Mouse (Mus musculus) forebrain, embryonic 10.5 days (tissue): ENCODE measurements around the gene Zfp704. TPM values are rescaled to one million over a fixed set of nuclear protein-coding genes. Genes with fewer than 3 reads are reported as not detected.

Experiments used
- DNase-seq: peaks from one replicate; pipeline ENCODE4 v3.0.0-alpha.2; 2017; ENCODE audit warnings: low spot score; ENCODE audit errors: extremely low spot score
- H3K27ac ChIP-seq: fragments of 300-500 bp; sonication (generic); 2 replicates; pipeline ENCODE4 v1.5.1; 2016; ENCODE audit warnings: mild to moderate bottlenecking
- H3K27me3 ChIP-seq: fragments of 300-500 bp; sonication (generic); 2 replicates; pipeline ENCODE4 v1.6.1; 2016; ENCODE audit warnings: mild to moderate bottlenecking; ENCODE audit not compliant: poor library complexity, severe bottlenecking
- H3K36me3 ChIP-seq: fragments of 300-500 bp; sonication (generic); replicated peaks from 2 replicates; pipeline ENCODE4 v1.6.1; 2016; ENCODE audit warnings: mild to moderate bottlenecking, moderate library complexity
- H3K4me1 ChIP-seq: fragments of 300-500 bp; sonication (generic); 2 replicates; pipeline ENCODE4 v1.6.1; 2016
- H3K4me3 ChIP-seq: fragments of 300-500 bp; sonication (generic); 2 replicates; pipeline ENCODE4 v1.5.1; 2016; ENCODE audit warnings: mild to moderate bottlenecking, moderate library complexity
- H3K9me3 ChIP-seq: fragments of 300-500 bp; sonication (generic); 2 replicates; pipeline ENCODE4 v1.6.1; 2016; ENCODE audit warnings: mild to moderate bottlenecking, moderate library complexity
- WGBS: fragments of 180-500 bp; shearing (Covaris S2); methylation state at CpG from one replicate; pipeline ENCODE4 v1.1.7; 2016; 5-methylcytosine and 5-hydroxymethylcytosine counted together
- polyA plus RNA-seq: library from polyadenylated mRNA; unstranded; fragments of >200 nt; fragmentation: Nextera tagmentation; extraction: Ambion mirVana; gene quantifications from 2 replicates; pipeline ENCODE4 v1.2.1, GENCODE M21; 2016

Gene Zfp704
- polyA plus RNA-seq, 1 experiment from 2014 or later: 6.6 TPM

DNA sequence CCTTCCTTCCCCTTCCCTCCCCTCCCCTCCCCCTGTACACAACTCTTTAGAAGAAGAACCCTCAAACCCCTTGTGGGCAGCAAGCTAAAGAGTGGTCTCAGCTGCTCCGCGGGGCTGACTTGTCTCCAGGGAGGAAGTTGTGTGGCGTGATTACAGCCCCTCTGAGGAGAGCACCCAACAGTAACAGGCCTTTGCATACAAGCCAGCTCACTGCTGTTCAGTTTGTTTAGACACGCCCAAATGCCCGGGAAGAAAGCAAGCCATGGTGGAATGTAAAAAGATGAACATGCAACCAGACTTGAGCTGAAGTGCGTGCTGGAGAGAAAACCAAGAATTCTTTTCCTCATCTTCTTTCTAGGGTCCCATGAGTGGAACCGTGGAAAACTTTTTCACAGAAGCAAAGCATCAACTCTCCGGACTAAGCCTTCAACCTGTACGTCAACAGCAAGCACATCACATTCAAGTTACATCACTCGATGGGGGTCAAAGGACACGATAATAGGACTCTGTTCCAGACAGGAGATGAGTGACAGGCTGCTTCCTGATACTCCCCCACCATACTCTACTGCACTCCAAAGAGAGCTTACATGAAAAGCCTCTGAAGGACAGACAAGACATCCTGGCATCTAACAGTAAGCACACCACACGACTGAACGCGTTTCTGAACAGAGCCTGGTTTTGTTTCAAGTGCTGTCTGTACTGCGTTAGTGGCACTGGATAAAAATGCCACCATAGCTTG lies 62.8 kb downstream of the Zfp704 start:
- no peaks in the 10 kb centered on the region for H3K36me3 ChIP-seq
- WGBS: 78% methylated on average over 15 of the region's 15 CpGs
- no peaks in the 10 kb centered on the region for H3K9me3 ChIP-seq
- H3K27ac ChIP-seq: peak overlapping the region; percentile 51; the same call in 1 of the 2 replicates
- DNase-seq: no peak
- no peaks in the 10 kb centered on the region for H3K27me3 ChIP-seq
- H3K4me1 ChIP-seq: peaks cover 46% of the 10 kb centered on the region
- no peak overlapping the region for H3K4me3 ChIP-seq

DNA sequence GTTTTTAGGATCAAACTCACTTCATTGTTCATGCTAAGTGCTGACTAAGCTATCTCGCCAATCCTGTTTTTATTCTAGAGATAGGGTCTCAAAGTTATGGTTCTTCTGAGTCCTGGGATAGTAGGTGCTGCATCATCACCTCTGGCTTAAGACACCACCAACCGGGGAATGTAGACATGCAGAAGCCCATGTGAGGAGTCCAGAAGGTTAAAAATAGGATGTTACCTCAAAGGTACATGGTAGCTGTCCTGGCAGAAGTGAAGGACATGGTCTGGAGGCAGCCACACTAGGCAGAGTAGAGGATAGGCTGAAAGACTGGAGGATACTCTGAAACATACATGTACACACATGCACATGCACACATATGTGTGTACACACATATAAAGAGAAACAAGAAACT lies 65.5 kb downstream of the Zfp704 start:
- WGBS: 87% methylated on average over 2 of the region's 2 CpGs
- Histone ChIP-seq H3K4me3 (no peak overlapping the region), H3K4me1 (peaks cover 48% of the 10 kb centered on the region), H3K36me3 (no peaks in the 10 kb centered on the region; the same call in 1 of the 2 replicates), H3K27me3 (no peaks in the 10 kb centered on the region), H3K9me3 (no peaks in the 10 kb centered on the region), H3K27ac (no peak overlapping the region)
- no peak for DNase-seq

DNA sequence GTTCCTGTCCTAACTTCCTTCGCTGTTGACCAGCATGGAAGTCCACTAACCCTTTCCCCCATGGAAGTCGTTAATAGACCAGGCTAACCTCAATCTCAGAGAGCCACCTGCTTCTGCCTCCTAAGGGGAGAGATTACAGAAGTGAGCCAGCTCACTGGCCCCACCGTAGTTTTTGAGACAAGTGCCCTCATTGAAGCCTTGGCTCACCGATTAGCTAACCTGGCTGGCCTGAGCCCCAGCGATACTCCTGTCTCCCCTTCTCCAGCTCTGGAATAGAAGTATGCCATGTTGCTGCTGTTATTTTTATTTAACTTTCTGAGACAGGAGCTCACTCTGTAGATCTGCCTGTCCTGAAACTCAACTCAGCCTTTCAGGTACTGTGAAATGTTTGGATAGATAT lies 66.0 kb downstream of the Zfp704 start:
- no peak for DNase-seq
- Histone ChIP-seq H3K27me3 (no peaks in the 10 kb centered on the region), H3K36me3 (no peaks in the 10 kb centered on the region; the same call in 1 of the 2 replicates), H3K4me1 (peaks cover 48% of the 10 kb centered on the region), H3K9me3 (no peaks in the 10 kb centered on the region), H3K27ac (no peak overlapping the region), H3K4me3 (no peak overlapping the region)
- WGBS: 92% methylated on average over 5 of the region's 5 CpGs

DNA sequence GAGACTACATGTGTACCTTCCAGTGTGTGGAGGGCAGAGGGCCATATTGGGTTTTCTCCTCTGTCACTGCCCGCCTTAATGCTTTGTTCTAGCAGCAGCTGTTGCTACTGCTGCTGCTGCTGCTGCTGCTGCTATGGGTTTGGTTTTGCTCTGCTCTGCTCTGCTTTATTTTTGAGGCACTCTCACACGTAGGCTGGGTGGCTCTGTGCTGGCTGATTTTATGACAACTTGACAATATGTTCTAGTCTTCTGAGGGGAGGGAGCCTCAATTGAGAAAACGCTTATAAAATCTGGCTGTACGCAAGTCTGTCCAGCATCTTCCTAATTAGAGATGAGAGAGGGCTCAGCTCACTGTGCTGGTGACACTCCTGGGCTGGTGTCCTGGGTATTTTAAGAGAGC lies 66.4 kb downstream of the Zfp704 start:
- H3K4me1 ChIP-seq: peaks cover 48% of the 10 kb centered on the region
- no peak overlapping the region for H3K27ac ChIP-seq
- H3K27me3 ChIP-seq: no peaks in the 10 kb centered on the region
- no peaks in the 10 kb centered on the region for H3K9me3 ChIP-seq
- no peaks in the 10 kb centered on the region; the same call in 1 of the 2 replicates for H3K36me3 ChIP-seq
- no peak for DNase-seq
- no peak overlapping the region for H3K4me3 ChIP-seq
- 85% methylated on average over 4 of the region's 4 CpGs for WGBS

DNA sequence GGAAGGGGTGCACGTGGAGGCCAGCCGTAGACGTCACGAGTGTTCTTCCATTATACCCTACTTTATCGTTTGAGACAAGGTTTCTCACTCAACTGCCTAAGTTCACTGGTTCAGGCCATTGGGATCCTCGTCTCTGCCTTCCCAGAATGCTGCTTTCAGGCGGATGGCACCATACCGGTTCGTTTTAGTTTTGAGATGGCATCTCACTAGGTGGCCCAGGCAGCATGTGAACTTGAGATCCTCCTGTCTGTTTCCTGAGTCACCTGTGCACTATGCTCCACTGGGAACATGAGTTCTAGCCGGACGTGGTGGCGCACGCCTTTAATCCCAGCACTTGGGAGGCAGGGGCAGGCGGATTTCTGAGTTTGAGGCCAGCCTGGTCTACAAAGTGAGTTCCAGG lies 68.3 kb downstream of the Zfp704 start:
- H3K36me3 ChIP-seq: no peaks in the 10 kb centered on the region; the same call in 1 of the 2 replicates
- 91% methylated on average over 14 of the region's 14 CpGs for WGBS

DNA sequence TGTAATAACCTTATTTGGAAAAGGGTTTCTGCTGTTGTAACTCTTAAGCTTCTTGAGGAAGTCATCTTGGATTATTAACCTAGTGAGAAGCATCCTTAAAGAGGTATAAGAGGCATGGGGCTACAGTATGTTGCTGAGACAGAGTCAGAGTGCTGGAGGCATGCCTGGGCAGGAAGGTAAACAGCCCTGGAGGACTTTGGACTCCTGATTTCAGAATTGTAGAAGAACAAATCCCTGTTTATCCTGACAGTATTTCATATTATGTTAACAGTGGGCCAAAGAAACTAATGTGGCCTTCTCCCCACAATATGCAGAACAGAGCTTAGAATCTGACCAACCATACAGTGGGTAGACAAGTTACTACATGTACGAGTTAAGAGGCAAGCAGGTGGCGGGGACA lies 71.4 kb downstream of the Zfp704 start:
- peaks cover 13% of the 10 kb centered on the region for H3K4me1 ChIP-seq
- H3K4me3 ChIP-seq: no peak overlapping the region
- H3K36me3 ChIP-seq: no peaks in the 10 kb centered on the region; the same call in 1 of the 2 replicates
- WGBS: 94% methylated on average over 2 of the region's 2 CpGs
- no peaks in the 10 kb centered on the region for H3K9me3 ChIP-seq
- no peak overlapping the region for H3K27ac ChIP-seq
- no peaks in the 10 kb centered on the region for H3K27me3 ChIP-seq
- no peak for DNase-seq

More for the DNA sequence above, 68.3 kb downstream of the Zfp704 start:
- H3K27ac ChIP-seq: no peak overlapping the region
- H3K27me3 ChIP-seq: no peaks in the 10 kb centered on the region
- peaks cover 31% of the 10 kb centered on the region for H3K4me1 ChIP-seq
- H3K9me3 ChIP-seq: no peaks in the 10 kb centered on the region
- DNase-seq: no peak
- no peak overlapping the region for H3K4me3 ChIP-seq

DNA sequence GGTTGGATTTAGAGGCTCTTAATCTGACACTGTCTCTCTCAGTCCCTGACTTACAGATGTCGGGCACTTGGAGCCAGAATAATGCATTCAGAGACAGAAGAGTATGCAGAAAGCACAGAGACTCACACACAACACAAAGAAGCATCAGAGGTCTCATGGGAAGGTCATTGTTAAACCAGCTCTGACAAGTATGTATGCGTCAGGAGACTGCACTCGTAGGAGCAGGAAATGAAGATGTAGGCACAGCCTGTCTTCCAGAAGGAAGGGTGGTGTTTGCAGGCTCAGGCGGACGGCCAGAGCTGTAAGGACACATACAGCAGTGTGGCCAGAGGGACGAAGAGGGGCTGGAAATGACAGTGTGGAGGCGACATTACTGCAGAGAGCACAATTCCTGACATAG lies 72.0 kb downstream of the Zfp704 start:
- H3K36me3 ChIP-seq: no peaks in the 10 kb centered on the region; the same call in 1 of the 2 replicates
- 90% methylated on average over 7 of the region's 7 CpGs for WGBS
- DNase-seq: no peak

DNA sequence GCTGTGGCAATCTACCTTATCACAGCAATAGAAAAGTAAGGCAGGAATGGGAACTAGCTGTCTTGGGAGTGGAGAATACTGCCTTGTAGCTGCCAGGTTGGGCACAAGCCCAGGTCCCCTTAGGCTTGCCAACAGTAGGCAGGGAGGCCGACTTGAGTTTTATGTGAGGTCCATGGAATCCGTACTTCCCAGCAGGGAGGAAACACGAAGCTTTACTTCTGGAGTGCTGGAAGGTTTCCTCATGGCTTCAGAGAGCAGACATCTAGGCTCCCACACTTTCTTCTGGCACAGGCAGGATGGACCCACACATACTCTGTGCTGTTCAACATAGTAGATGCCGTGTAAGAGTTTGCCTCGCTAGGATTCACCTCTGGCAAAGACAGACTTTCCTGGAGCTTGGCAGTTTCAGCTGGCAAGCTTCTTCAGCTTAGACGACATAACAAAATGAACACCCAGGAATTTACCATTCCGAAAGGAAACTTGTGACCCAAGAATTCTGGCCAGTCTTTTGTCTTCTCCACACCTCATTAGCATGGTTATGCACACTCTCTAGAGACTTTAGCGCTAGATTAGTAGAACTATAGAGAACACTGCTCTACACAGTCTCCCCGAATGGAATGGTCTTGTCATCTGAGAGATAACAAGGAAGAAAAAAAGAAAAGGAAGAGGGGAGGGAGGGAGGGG lies 79.6 kb downstream of the Zfp704 start:
- 89% methylated on average over 9 of the region's 9 CpGs for WGBS
- Histone ChIP-seq H3K27me3 (no peaks in the 10 kb centered on the region), H3K4me1 (no peaks in the 10 kb centered on the region), H3K4me3 (no peak overlapping the region), H3K36me3 (0 out of 2 replicates have a peak, but pooled peaks cover 5% of the 10 kb centered on the region), H3K27ac (no peak overlapping the region), H3K9me3 (0 out of 2 replicates have a peak, but pooled peaks cover 2% of the 10 kb centered on the region)
- DNase-seq: no peak

More for the DNA sequence above, 72.0 kb downstream of the Zfp704 start:
- H3K9me3 ChIP-seq: no peaks in the 10 kb centered on the region
- no peaks in the 10 kb centered on the region for H3K27me3 ChIP-seq
- no peak overlapping the region for H3K4me3 ChIP-seq
- no peak overlapping the region for H3K27ac ChIP-seq
- peaks cover 10% of the 10 kb centered on the region for H3K4me1 ChIP-seq

DNA sequence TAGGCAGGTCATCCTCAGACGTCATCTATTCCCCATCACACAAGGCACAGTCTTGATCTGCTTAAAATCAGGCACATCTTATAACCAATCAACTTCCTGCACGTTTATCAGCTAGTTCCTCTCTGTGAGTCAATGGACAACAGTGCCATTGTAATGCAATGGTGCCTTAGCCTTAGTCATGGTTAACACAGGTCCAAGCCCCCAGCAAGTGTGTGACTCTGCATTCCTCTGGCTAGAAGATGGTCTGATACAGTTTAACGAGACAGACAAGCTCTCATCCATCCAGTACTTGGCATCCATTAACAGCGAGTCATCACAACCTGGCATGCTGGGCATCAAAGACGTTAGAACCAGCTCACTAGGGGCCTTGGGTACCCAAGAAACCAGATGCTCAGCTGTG lies 85.5 kb downstream of the Zfp704 start:
- Histone ChIP-seq H3K36me3 (no peaks in the 10 kb centered on the region), H3K27me3 (peaks cover 39% of the 10 kb centered on the region), H3K4me3 (no peak overlapping the region), H3K27ac (no peak overlapping the region), H3K4me1 (peaks cover 44% of the 10 kb centered on the region), H3K9me3 (no peaks in the 10 kb centered on the region)
- no peak for DNase-seq
- 68% methylated on average over 5 of the region's 5 CpGs for WGBS

DNA sequence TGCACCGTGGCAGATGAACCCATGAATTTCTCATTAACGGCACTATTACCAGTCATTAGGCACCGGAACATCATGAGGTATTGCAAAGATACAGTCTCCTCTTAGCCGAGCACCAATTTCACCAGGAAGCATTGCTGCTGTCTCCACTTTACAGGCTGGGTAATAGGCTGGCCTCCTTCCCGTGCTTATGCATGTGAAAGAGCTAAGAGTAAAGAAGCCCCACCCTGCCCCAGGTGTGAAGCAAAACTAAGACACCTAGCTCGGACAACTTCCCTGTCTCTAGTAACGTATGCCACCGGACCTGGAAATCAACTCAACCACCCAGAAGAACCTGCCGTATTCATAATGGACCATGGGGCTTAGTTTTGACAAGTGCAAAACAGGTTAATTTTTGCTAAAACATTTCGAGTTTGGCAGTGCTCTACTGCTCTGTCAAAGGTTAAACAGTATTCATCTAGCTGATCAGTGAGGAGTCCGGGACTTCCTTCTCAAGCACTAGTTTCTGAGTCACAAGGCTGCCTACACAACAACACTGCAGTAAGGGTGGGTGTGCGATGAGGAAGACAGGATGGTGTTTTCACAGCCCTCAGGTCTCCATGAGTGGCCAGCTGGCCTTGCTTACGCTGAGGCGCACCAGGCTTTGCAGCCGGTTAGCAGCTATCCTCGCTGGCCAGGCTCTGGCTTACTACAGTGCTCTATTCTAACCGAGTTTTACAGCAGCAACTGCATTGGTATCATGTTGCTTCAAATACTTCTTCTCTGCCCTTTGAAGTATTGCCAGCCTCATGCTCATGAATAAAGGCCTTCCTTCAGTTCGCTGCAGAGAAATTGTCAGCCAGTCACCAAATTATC lies 86.6 kb downstream of the Zfp704 start:
- no peak overlapping the region for H3K27ac ChIP-seq
- no peaks in the 10 kb centered on the region for H3K36me3 ChIP-seq
- 77% methylated on average over 18 of the region's 18 CpGs for WGBS
- peaks cover 50% of the 10 kb centered on the region for H3K4me1 ChIP-seq
- peaks cover 50% of the 10 kb centered on the region for H3K27me3 ChIP-seq
- no peak overlapping the region for H3K4me3 ChIP-seq
- DNase-seq: no peak
- H3K9me3 ChIP-seq: no peaks in the 10 kb centered on the region

DNA sequence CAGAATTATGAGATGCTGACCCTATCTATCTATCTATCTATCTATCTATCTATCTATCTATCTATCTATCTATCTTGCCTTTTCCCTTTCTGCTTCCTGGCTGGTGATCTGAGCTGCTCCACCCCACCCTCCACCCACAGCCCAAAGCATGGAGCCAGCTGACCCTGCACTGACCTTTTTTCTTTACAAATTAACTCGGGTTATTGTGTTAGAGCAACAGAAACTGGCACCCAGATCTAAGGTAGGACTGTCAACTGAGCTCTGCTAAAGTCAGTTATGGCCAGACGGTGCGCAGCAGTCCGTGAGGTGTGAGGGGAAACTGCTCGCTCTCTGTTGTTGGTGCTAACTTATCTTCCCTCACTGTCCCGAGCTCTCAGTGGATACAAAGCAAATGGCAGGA lies 87.9 kb downstream of the Zfp704 start:
- peaks cover 55% of the 10 kb centered on the region for H3K4me1 ChIP-seq
- H3K9me3 ChIP-seq: no peaks in the 10 kb centered on the region
- H3K27ac ChIP-seq: no peak overlapping the region
- H3K4me3 ChIP-seq: no peak overlapping the region
- DNase-seq: no peak
- WGBS: 62% methylated on average over 6 of the region's 6 CpGs
- H3K36me3 ChIP-seq: no peaks in the 10 kb centered on the region
- H3K27me3 ChIP-seq: peaks cover 63% of the 10 kb centered on the region

DNA sequence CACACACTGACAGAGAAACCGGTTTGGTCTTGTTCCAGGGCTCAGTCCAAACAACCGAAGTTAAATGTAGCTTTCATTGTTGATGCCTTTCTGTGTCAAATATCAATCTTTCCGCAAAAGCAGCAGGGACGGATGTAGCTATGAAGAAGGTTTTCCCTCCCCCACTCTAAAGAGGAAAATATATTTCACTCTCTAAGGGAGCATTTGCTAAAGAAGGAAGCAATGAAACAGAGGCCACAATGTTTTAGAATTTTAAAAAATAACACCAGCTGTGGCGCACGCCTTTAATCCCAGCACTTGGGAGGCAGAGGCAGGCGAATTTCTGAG lies 89.2 kb downstream of the Zfp704 start:
- peak overlapping the region; percentile 20; the same call in 1 of the 2 replicates for H3K4me3 ChIP-seq
- H3K27me3 ChIP-seq: peaks cover 76% of the 10 kb centered on the region
- H3K27ac ChIP-seq: peak overlapping the region; percentile 73; the same call in 1 of the 2 replicates
- no peaks in the 10 kb centered on the region for H3K9me3 ChIP-seq
- WGBS: 43% methylated on average over 7 of the region's 7 CpGs
- DNase-seq: no peak
- peaks cover 55% of the 10 kb centered on the region for H3K4me1 ChIP-seq
- no peaks in the 10 kb centered on the region for H3K36me3 ChIP-seq
